Mouse (Mus musculus): Measurements from ENCODE around the gene Clcn6.

The Clcn6 gene

DNA sequence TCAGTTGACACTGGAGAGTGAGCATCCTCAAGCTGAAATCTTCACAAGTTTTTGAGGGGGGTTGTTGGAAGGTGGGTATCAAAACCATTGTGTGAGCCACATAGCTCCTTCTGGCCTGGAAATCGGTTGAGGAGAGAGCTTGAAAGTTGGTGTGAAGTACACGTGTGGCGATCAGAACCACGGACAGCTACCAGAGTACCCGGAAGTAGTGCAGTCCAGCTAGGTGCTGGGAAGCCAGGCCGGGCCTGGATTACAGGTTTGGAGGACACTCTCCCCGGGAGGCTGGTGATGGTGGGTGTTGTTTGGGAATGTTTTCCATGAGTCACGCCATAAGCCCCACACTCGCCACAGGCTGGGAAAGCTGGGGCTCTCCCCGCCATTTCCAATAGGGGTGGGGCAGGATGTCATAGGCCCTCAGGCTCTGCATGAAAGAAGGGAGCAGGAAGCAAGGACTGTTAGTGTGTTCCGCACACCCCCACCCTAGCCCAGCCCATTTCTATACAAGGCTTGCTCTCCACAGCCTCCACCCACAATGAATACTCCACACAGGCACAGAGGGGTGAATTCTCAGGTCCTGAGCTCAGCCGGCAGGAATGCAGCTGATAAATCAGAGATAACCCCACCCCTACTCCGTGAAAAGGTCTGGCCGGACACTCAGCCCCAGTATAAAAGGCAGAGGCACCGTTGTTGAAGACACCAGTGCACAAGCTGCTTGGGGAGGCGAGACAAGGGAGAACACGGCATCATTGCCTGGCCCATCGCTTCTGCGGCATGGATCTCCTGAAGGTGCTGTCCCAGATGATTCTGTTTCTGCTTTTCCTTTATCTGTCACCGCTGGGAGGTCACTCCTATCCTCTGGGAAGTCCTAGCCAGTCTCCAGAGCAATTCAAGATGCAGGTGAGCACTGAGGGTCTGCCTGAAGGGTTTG, 53.2 kb downstream of the Clcn6 start, which contains the start of gene Nppb:
Gene Nppb, plus strand, starts transcription at position 584 of the 928 bp plus-strand sequence.
- DNase-seq: no peak

GRCm38 (mm10) chr4:147979441-147979860, 59.2 kb downstream of the Clcn6 start:
- no peak for DNase-seq

DNA sequence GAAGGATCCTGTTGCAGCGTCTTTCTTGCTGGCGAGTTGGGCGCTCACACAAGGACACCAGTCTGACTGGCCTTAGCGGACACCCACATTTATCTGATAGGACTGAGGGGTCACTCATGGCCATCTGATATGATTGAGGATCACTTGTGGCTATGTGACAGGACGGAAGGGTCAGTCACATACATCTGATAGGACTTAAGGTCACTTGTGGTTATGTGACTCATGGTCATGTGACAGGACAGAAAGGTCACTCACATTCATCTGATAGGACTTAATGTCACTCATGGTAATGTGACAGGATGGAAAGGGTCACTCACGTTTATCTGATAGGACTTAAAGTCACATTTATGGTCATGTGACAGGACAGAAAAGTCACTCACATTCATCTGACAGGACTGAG, 60.2 kb downstream of the Clcn6 start:
- no peak for DNase-seq

GRCm38 (mm10) chr4:147977726-147978125, 60.9 kb downstream of the Clcn6 start:
- no peak for DNase-seq

DNA sequence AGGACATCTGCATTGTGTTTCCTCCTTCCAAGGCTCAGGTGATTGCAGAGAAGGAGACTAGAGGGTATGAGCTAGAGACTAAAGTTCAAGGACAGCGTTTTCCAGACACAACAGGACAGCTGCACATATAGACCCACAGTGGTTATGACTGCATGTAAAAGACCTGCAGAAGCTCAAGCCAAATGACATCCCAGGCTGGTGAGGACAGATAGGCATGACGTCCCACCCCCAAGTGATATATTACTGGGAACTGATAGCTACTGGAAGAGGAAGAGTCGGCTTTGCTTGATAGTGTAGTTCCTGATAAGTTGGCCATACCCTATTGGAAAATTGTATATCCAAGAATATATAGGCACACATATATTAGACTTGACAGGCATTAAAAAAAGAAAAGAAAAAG, 62.4 kb downstream of the Clcn6 start:
- DNase-seq: no peak

DNA sequence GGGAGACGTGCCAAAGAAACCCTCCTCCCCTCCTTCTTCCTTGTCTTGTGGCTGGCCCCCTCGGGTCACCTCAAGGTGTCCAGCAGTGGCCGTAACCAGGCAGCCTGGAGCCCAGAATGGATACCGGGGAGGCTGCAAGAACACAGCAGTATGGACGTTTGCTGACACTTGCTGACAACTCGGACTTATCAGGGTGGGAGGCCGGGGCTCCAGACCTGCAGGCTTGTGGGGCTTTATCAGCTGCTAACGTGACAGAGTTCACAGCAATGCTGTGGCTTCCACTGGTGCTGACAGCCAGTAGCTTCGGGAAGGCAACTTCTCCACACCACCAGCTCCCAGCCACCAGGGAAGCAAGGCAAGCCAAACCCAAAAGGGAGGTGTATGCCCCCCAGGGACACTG, 69.3 kb downstream of the Clcn6 start:
- no peak for DNase-seq

DNA sequence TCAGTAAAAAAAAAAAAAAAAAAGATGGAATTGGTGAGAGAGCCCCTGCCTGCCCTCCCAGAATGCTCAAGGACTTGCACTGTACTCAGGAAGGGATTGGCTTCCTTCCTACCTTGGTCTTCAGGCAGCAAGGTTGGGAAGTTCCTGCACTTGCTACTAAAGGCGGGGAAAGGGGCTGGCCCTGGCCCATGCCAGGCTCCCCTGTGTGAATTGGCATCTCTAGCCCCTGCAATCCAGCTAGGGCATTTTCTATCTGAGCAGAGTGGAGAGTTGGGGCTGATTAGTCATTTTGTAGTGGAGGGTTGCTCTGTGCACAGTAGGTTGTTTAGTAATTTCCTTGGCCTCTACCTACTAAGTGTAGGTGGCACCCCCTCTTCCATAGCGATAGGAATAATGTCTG, 69.8 kb downstream of the Clcn6 start:
- DNase-seq: no peak

DNA sequence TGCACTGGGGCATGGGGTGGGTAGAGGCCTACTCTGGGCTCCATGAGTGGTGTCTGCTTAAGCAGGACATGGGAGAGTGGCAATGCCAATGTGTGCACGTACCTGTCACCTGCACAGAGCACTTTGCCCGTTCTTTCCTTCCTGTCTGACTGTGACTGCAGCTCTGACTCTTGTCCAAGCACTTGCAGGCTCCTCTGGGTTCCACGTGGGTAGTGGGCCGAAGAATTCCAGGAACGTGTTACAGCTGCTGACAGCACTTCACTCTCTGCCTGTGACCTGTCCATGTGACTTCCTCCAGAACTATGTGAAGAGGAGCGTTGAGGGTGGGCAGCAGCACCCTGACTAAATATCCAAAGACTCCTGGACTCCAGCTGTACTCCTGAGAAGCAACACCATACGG, 72.9 kb downstream of the Clcn6 start:
- DNase-seq: no peak

DNA sequence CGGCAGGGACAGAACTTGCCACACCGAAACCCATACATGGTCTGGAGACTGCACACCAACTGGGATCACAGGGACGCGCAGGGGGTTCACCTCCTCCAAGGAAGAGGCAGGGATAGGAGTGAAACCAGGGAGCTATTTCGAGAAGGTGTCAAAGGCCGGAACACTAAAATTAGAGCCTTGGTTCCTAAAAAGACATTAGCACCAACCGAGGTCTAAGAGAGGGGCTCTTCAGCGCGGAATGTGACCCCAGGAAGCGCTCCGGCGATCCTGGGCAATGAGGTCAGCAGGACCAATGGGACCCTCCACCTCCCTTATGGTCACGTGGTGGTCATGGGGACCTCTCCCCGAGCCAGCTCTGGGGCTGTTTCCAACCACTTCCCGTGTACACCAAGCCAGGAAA, 75.0 kb downstream of the Clcn6 start:
- DNase-seq: no peak

GRCm38 (mm10) chr4:147962781-147963180, 75.8 kb downstream of the Clcn6 start:
- no peak for DNase-seq

GRCm38 (mm10) chr4:147959881-147960831, 78.5 kb downstream of the Clcn6 start:
- DNase-seq: peak; percentile 31

- no peak for DNase-seq
Measured at GRCm38 (mm10) chr4:147957141-147957540, 81.5 kb downstream of the Clcn6 start.
